Mouse (Mus musculus) myocyte (in vitro differentiated cells): ENCODE results near the gene Armc10. TPM values are rescaled to one million over a fixed set of nuclear protein-coding genes. Genes with fewer than 3 reads are reported as not detected.
"Not testable (repeated sequence)": the region's sequence is repeated elsewhere in the genome, so short reads cannot be mapped to it uniquely, and the experiment has no call there.

Experiments used
- H3K27me3 ChIP-seq: one replicate; pipeline ENCODE4 v1.6.1; 2011; ENCODE audit not compliant: control insufficient read depth, insufficient read depth, insufficient read length
- H3K36me3 ChIP-seq: one replicate; pipeline ENCODE4 v1.6.1; 2011; ENCODE audit not compliant: control insufficient read depth, insufficient read depth
- H3K4me2 ChIP-seq: one replicate; pipeline ENCODE4 v1.6.1; 2011; ENCODE audit warnings: low read depth, control low read depth
- H3K4me3 ChIP-seq: one replicate; pipeline ENCODE4 v1.5.1; 2011; ENCODE audit warnings: mild to moderate bottlenecking, control low read depth, moderate library complexity
- H3K79me2 ChIP-seq: one replicate; pipeline ENCODE4 v1.6.1; 2011; ENCODE audit not compliant: control insufficient read depth, insufficient read depth
- H3ac ChIP-seq: one replicate; pipeline ENCODE4 v1.6.1; 2011; ENCODE audit not compliant: control insufficient read depth, insufficient read length
- CEBPB ChIP-seq: IDR thresholded peaks from 2 replicates; pipeline ENCODE4 v1.6.1; 2011; ENCODE audit warnings: mild to moderate bottlenecking, moderate library complexity; ENCODE audit not compliant: poor library complexity, insufficient read depth, severe bottlenecking
- E2F4 ChIP-seq: IDR thresholded peaks from one replicate; pipeline ENCODE4 v1.6.1; 2011; ENCODE audit warnings: mild to moderate bottlenecking, control low read depth, moderate library complexity; ENCODE audit not compliant: insufficient read depth
- MAX ChIP-seq: IDR thresholded peaks from one replicate; pipeline ENCODE4 v1.6.1; 2011; ENCODE audit warnings: low read depth, mild to moderate bottlenecking, control low read depth
- MYOD1 ChIP-seq, 3 experiments: IDR thresholded peaks; one replicate each; pipeline ENCODE4 v1.6.1; 2011; ENCODE audit warnings: control low read depth in 2 of 3, low read depth in 2 of 3, mild to moderate bottlenecking in 2 of 3, moderate library complexity in 1 of 3; ENCODE audit not compliant: insufficient read length in 2 of 3, control insufficient read depth in 1 of 3
- MYOG ChIP-seq, 3 experiments: IDR thresholded peaks; one replicate each; pipeline ENCODE4 v1.6.1; 2011; ENCODE audit warnings: control low read depth in 2 of 3, low read depth in 2 of 3, mild to moderate bottlenecking in 2 of 3; ENCODE audit not compliant: insufficient read length in 2 of 3, control insufficient read depth in 1 of 3, insufficient read depth in 1 of 3
- POLR2A ChIP-seq: IDR thresholded peaks from one replicate; pipeline ENCODE4 v1.6.1; 2011; ENCODE audit warnings: low read depth, mild to moderate bottlenecking, control low read depth, moderate library complexity; ENCODE audit not compliant: insufficient read length
- POLR2AphosphoS2 ChIP-seq: IDR thresholded peaks from one replicate; pipeline ENCODE4 v1.6.1; 2011; ENCODE audit warnings: low read depth, control low read depth; ENCODE audit not compliant: insufficient read length
- REST ChIP-seq: IDR thresholded peaks from one replicate; pipeline ENCODE4 v1.6.1; 2011; ENCODE audit warnings: mild to moderate bottlenecking, control low read depth, moderate library complexity; ENCODE audit not compliant: insufficient read depth, insufficient read length
- SRF ChIP-seq: IDR thresholded peaks from one replicate; pipeline ENCODE4 v1.6.1; 2011; ENCODE audit warnings: low read depth; ENCODE audit not compliant: control insufficient read depth, insufficient read length
- TCF12 ChIP-seq: IDR thresholded peaks from one replicate; pipeline ENCODE4 v1.6.1; 2011; ENCODE audit warnings: mild to moderate bottlenecking, control low read depth; ENCODE audit not compliant: poor library complexity, insufficient read depth, severe bottlenecking
- TCF3 ChIP-seq: IDR thresholded peaks from one replicate; pipeline ENCODE4 v1.6.1; 2011; ENCODE audit warnings: low read depth, control low read depth; ENCODE audit not compliant: insufficient read length
- USF1 ChIP-seq: IDR thresholded peaks from one replicate; pipeline ENCODE4 v1.6.1; 2011; ENCODE audit warnings: low read depth, mild to moderate bottlenecking, control low read depth, moderate library complexity
- polyA plus RNA-seq: library from polyadenylated mRNA; unstranded; fragments of >200 nt; fragmentation: generic; extraction: Trizol; gene quantifications from one replicate; pipeline ENCODE4 v1.2.1, GENCODE M21; 2012; ENCODE audit warnings: missing spikeins

Gene Armc10
- polyA plus RNA-seq, 1 experiment: 10.1 TPM

DNA sequence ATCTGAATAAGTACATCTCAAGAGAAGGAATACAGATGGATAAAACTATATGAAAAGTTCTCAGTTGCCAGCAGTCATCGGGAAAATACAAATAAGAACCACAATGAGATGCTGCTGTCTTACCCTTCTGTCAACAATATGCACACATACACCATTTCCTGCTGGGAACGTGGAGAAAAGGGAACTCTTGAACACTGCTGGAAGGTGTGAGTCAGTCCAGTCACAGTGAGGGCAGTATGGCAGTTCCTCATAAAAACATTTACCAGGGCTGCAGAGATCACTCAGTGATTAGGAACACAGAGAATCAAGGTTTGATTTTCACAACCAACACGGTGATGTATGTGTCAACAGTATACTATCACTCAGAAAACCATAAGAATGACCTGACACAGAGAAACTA is 34.6 kb upstream of the Armc10 start:
- Histone ChIP-seq H3K4me2 (no peak overlapping the region), H3K79me2 (no peaks in the 10 kb centered on the region), H3ac (no peak overlapping the region), H3K4me3 (no peak overlapping the region), H3K27me3 (peaks cover 6% of the 10 kb centered on the region), H3K36me3 (no peaks in the 10 kb centered on the region)
- TF ChIP-seq E2F4 (no peak), USF1 (no peak), SRF (no peak), MAX (no peak), POLR2AphosphoS2 (no peak), CEBPB (no peak), REST (no peak), TCF3 (no peak), MYOG (IDR thresholded peaks at IDR 0.05; ENCODE audit: control insufficient read depth in 1 of 3, insufficient read depth in 1 of 3, insufficient read length in 2 of 3, low read depth in 2 of 3) (no peak), POLR2A (no peak), TCF12 (no peak), MYOD1 (IDR thresholded peaks at IDR 0.05; ENCODE audit: control insufficient read depth in 1 of 3, insufficient read length in 2 of 3, low read depth in 2 of 3) (no peak)

DNA sequence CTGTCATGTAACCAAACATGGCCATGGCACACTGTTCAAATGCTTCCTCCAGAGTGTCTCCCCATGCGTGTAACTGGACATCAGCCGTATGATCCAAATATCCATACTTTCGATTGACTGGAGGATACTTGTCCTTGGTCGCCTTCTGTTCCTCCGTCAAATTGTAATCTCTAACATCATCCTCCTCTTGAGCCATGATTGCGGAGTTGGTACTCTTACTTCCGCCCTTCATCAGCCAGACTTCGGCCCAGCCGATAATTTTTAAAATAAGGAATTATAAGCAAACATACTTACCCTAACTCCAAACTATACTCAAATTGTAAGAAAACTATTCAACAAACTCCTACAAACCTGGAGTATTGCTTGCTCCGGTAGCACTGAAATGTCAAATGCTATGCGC is 31.3 kb upstream of the Armc10 start:
- not testable (repeated sequence) for H3K4me3 ChIP-seq, H3K27me3 ChIP-seq, H3K4me2 ChIP-seq, H3ac ChIP-seq, H3K79me2 ChIP-seq, H3K36me3 ChIP-seq

DNA sequence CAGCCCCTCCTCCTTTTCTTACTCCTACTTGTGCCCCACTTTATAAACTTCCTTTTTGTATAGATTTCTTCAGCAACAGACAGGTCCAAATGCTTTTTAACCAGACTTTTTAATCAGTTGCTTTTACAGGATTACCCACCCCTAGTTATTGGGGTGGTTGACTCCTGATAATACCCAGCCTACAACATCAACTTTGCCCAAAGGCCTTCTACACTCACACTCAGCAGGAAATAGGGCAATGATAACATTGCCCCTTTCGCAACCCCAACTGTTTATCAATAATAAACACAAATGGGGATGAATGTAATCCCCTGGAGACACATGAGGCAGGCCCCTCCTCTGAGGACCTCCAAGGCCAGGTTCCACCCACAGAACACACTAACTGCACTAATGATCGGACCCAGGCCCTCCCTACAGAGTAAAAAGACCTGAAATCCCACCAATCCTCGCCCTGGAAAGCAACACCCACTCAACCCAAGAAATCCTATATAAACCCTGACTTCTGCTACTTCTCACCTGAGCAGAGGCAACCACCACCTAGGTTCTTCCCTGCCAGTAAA is 29.1 kb upstream of the Armc10 start:
- Histone ChIP-seq H3K79me2 (no peaks in the 10 kb centered on the region), H3K36me3 (no peaks in the 10 kb centered on the region), H3K4me3 (no peak overlapping the region), H3K4me2 (no peak overlapping the region), H3K27me3 (peaks cover 6% of the 10 kb centered on the region), H3ac (no peak overlapping the region)
- TF ChIP-seq MYOG (IDR thresholded peaks at IDR 0.05; ENCODE audit: control insufficient read depth in 1 of 3, insufficient read depth in 1 of 3, insufficient read length in 2 of 3, low read depth in 2 of 3): no peak
- TF ChIP-seq CEBPB: no peak
- TF ChIP-seq POLR2A: no peak
- TF ChIP-seq REST: no peak
- no peak for TF ChIP-seq MYOD1 (IDR thresholded peaks at IDR 0.05; ENCODE audit: control insufficient read depth in 1 of 3, insufficient read length in 2 of 3, low read depth in 2 of 3)
- no peak for TF ChIP-seq POLR2AphosphoS2
- no peak for TF ChIP-seq TCF12
- TF ChIP-seq E2F4: no peak

DNA sequence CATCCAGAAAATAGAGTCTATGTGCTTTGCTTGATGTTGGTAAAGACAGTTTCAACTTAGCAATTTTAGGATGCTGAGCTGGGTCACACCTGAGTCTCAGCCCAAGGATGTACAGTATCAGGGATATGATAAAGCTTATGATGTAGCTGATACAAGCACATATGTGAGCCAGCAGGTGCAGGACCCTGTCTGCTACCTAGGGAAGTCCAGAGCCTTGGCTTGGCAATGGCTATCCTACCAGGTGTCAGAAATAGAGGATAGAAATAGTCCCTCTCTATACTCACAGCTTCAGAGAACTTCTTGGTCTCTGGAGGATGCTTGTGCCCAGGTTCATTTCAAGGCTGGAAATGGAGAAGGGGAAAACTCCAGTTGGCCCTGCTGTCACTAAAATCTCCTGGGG is 19.7 kb upstream of the Armc10 start:
- H3K27me3 ChIP-seq: no peaks in the 10 kb centered on the region
- H3K4me2 ChIP-seq: no peak overlapping the region
- TF ChIP-seq SRF: no peak
- TF ChIP-seq USF1: no peak
- no peak for TF ChIP-seq TCF3
- TF ChIP-seq POLR2A: no peak
- no peak for TF ChIP-seq POLR2AphosphoS2
- no peak for TF ChIP-seq E2F4
- no peak for TF ChIP-seq CEBPB
- TF ChIP-seq MAX: no peak
- no peak for TF ChIP-seq MYOD1 (IDR thresholded peaks at IDR 0.05; ENCODE audit: control insufficient read depth in 1 of 3, insufficient read length in 2 of 3, low read depth in 2 of 3)
- TF ChIP-seq MYOG (IDR thresholded peaks at IDR 0.05; ENCODE audit: control insufficient read depth in 1 of 3, insufficient read depth in 1 of 3, insufficient read length in 2 of 3, low read depth in 2 of 3): no peak
- no peak for TF ChIP-seq REST
- no peak for TF ChIP-seq TCF12
- H3ac ChIP-seq: no peak overlapping the region
- H3K36me3 ChIP-seq: no peaks in the 10 kb centered on the region
- H3K4me3 ChIP-seq: no peak overlapping the region
- H3K79me2 ChIP-seq: no peaks in the 10 kb centered on the region

DNA sequence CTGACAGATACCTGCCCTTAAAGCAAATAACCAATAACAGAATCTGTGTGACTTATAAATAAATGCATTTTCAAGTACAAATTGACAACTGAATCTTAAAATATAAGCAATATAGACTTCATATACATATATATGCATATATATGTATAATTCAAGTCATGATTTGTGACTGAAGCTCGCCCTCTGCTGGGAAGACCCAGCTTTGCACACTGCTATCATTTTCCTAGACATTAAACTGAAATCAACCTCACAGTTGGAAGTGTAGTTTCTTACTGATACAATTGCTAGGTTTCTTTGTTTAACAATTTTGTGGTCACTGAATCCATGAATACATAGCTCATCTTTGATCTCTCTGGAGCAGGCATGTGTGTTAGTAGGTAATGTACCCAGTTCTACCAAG is 4.7 kb upstream of the Armc10 start:
- no peaks in the 10 kb centered on the region for H3K79me2 ChIP-seq
- TF ChIP-seq CEBPB (no peak), REST (no peak), E2F4 (no peak), TCF12 (no peak), MYOG (IDR thresholded peaks at IDR 0.05; ENCODE audit: control insufficient read depth in 1 of 3, insufficient read depth in 1 of 3, insufficient read length in 2 of 3, low read depth in 2 of 3) (no peak), MYOD1 (IDR thresholded peaks at IDR 0.05; ENCODE audit: control insufficient read depth in 1 of 3, insufficient read length in 2 of 3, low read depth in 2 of 3) (no peak), SRF (no peak), MAX (no peak), POLR2AphosphoS2 (no peak), TCF3 (no peak), USF1 (no peak), POLR2A (no peak)
- H3K4me3 ChIP-seq: no peak overlapping the region
- H3K27me3 ChIP-seq: no peaks in the 10 kb centered on the region
- no peak overlapping the region for H3ac ChIP-seq
- no peak overlapping the region for H3K4me2 ChIP-seq
- no peaks in the 10 kb centered on the region for H3K36me3 ChIP-seq
